Comparison of ENCODE assay signal across 10 mouse cellular contexts in the genomic region with DNA sequence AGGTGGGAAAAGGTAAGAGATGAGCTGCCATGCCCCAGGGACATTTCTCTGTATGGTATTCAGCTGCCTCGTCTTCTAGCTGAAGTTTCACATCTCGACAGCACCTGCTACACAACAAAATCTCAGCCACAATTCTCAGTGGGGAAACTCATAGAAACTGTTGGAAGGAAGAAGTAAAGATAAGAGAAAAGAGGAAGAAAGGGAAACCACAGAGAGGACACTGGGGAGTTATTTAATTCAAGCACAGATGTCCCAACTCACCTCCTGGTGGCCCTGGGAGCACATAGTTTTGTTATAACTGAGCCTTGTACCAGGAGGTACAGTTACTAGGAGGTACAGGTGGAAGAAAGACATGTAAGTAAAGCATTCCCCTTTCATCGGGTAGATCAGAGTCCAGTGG.
"Had no signal": no experiment of that assay in that cellular context is flagged by ENCODE, and none has a peak within 500 bp of the region (broad histone marks: within the 10 kb centered on the region; RNA-seq: fewer than 3 reads in every experiment).

No protein-coding gene starts in this region.

- H3K9me3 ChIP-seq: limb, embryonic 10.5 days; liver, embryonic 15.5 days; megakaryocyte, embryonic 14.5 days; midbrain, embryonic 12.5 days had no signal

- H3K36me3 ChIP-seq: limb, embryonic 10.5 days; liver, embryonic 15.5 days; midbrain, embryonic 12.5 days had no signal

- H3K4me3 ChIP-seq: left cerebral cortex, adult 2 months; limb, embryonic 10.5 days; liver, embryonic 15.5 days; megakaryocyte, embryonic 14.5 days; midbrain, embryonic 12.5 days had no signal

- DNase-seq: kidney, postnatal 25 days; lung, adult 2 months; lung, postnatal 36 days; thymus, postnatal 36 days had no signal

- H3K27me3 ChIP-seq: liver, embryonic 15.5 days; megakaryocyte, embryonic 14.5 days; midbrain, embryonic 12.5 days had no signal

- ATAC-seq: lung, postnatal 0 days had no signal

- H3K9ac ChIP-seq: liver, embryonic 15.5 days; midbrain, embryonic 12.5 days had no signal

- H3K4me1 ChIP-seq: liver, embryonic 15.5 days; megakaryocyte, embryonic 14.5 days; midbrain, embryonic 12.5 days had no signal

- H3K27ac ChIP-seq: left cerebral cortex, adult 2 months; limb, embryonic 10.5 days; liver, embryonic 15.5 days; midbrain, embryonic 12.5 days had no signal
